Mouse (Mus musculus): Measurements from ENCODE around the gene Grap. TPM values are rescaled to one million over a fixed set of nuclear protein-coding genes. Genes with fewer than 3 reads are reported as not detected.
A peak's percentile ranks its signal among the peaks of the same experiment; 100 is the strongest.

Grap gene
- polyA plus RNA-seq, 2 experiments: 1.6 to 2.1 TPM

DNA sequence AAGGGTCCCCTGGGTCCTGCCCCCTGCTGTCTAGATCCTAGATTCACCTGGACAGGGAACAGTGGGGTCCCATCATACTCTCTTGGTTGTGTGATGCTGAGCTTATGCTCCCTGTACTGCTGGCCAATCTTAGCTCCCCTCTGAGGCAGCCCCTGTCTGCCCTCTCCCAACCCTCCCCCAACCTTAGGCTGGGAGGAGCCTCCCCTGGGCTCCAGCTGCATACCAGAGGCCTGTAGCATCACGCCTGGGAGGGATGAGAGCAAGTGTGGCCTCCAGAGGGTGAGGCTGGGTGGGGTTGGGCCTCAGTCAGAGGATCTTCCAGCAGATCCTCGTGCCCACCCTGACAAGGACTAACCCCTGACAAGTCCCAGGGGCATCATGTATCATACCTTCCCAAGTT lies 34.5 kb downstream of the Grap start:
- H3K36me3 ChIP-seq (replicated peaks; ENCODE audit: control insufficient read depth, insufficient read depth, low read depth): no peaks in the 10 kb centered on the region
- 26% methylated on average over 2 of the region's 2 CpGs for WGBS (ENCODE audit: insufficient replicate concordance)
- no peak overlapping the region for H3K27ac ChIP-seq
- ATAC-seq (ENCODE audit: insufficient read depth) (no peak), DNase-seq (ENCODE audit: low read depth in 3 of 3, low spot score in 3 of 3) (no peak)
- peak overlapping the region; percentile 31; the same call in 1 of the 2 replicates for H3K9ac ChIP-seq (replicated peaks)
- no peak for TF ChIP-seq EP300 (IDR thresholded peaks at IDR 0.05; ENCODE audit: low read depth)
- TF ChIP-seq CTCF (IDR thresholded peaks at IDR 0.05; ENCODE audit: low read depth): no peak
- H3K27me3 ChIP-seq (ENCODE audit: control insufficient read depth, insufficient read depth, low read length): peaks cover 3% of the 10 kb centered on the region; the same call in 1 of the 2 replicates
- H3K4me1 ChIP-seq (replicated peaks; ENCODE audit: control insufficient read depth in 2 of 2, insufficient read depth in 2 of 2, low read length in 1 of 2): peaks cover 21 to 33% of the 10 kb centered on the region in 2 experiments
- peak overlapping the region in 1 of 2 experiments; percentile 87; a peak in 2 of 4 replicates for H3K4me3 ChIP-seq (ENCODE audit: insufficient read depth in 1 of 2, low read depth in 2 of 2, low read length in 2 of 2)
- peak overlapping the region; percentile 90 for H3K4me2 ChIP-seq (ENCODE audit: low read depth)
- H3K9me3 ChIP-seq (ENCODE audit: control insufficient read depth, low read length): no peaks in the 10 kb centered on the region

GRCm38 (mm10) chr11:61692996-61693395 lies 39.9 kb downstream of the Grap start:
- H3K9ac ChIP-seq (replicated peaks): no peak overlapping the region
- no peak overlapping the region for H3K27ac ChIP-seq
- no peak for TF ChIP-seq EP300 (IDR thresholded peaks at IDR 0.05; ENCODE audit: low read depth)
- TF ChIP-seq CTCF (IDR thresholded peaks at IDR 0.05; ENCODE audit: low read depth): no peak
- no peak overlapping the region for H3K4me2 ChIP-seq (ENCODE audit: low read depth)
- no peak for ATAC-seq (ENCODE audit: insufficient read depth)
- DNase-seq (ENCODE audit: low read depth in 3 of 3, low spot score in 3 of 3): no peak
- peaks cover 9% of the 10 kb centered on the region; the same call in 1 of the 2 replicates for H3K36me3 ChIP-seq (replicated peaks; ENCODE audit: control insufficient read depth, insufficient read depth, low read depth)
- H3K9me3 ChIP-seq (ENCODE audit: control insufficient read depth, low read length): no peaks in the 10 kb centered on the region
- H3K4me1 ChIP-seq (replicated peaks; ENCODE audit: control insufficient read depth in 2 of 2, insufficient read depth in 2 of 2, low read length in 1 of 2): peaks cover 3% of the 10 kb centered on the region in 2 experiments; a peak in 3 of 4 replicates
- no peaks in the 10 kb centered on the region for H3K27me3 ChIP-seq (ENCODE audit: control insufficient read depth, insufficient read depth, low read length)
- no peak overlapping the region for H3K4me3 ChIP-seq (ENCODE audit: insufficient read depth in 1 of 2, low read depth in 2 of 2, low read length in 2 of 2)
- WGBS (ENCODE audit: insufficient replicate concordance): 85% methylated on average over 5 of the region's 5 CpGs

GRCm38 (mm10) chr11:61698852-61699251 lies 45.8 kb downstream of the Grap start:
- H3K36me3 ChIP-seq (replicated peaks; ENCODE audit: control insufficient read depth, insufficient read depth, low read depth): peaks cover 24% of the 10 kb centered on the region
- TF ChIP-seq CTCF (IDR thresholded peaks at IDR 0.05; ENCODE audit: low read depth): no peak
- TF ChIP-seq EP300 (IDR thresholded peaks at IDR 0.05; ENCODE audit: low read depth): no peak

GRCm38 (mm10) chr11:61699460-61699859 lies 46.4 kb downstream of the Grap start:
- Histone ChIP-seq H3K27ac (no peak overlapping the region), H3K9ac (replicated peaks) (no peak overlapping the region), H3K27me3 (ENCODE audit: control insufficient read depth, insufficient read depth, low read length) (no peaks in the 10 kb centered on the region), H3K9me3 (ENCODE audit: control insufficient read depth, low read length) (no peaks in the 10 kb centered on the region), H3K4me2 (ENCODE audit: low read depth) (no peak overlapping the region), H3K36me3 (replicated peaks; ENCODE audit: control insufficient read depth, insufficient read depth, low read depth) (peaks cover 24% of the 10 kb centered on the region), H3K4me3 (ENCODE audit: insufficient read depth in 1 of 2, low read depth in 2 of 2, low read length in 2 of 2) (no peak overlapping the region), H3K4me1 (replicated peaks; ENCODE audit: control insufficient read depth in 2 of 2, insufficient read depth in 2 of 2, low read length in 1 of 2) (no peaks in the 10 kb centered on the region)
- WGBS (ENCODE audit: insufficient replicate concordance): 82% methylated on average over 5 of the region's 5 CpGs
- DNase-seq (ENCODE audit: low read depth in 3 of 3, low spot score in 3 of 3): no peak
- TF ChIP-seq CTCF (IDR thresholded peaks at IDR 0.05; ENCODE audit: low read depth) (no peak), EP300 (IDR thresholded peaks at IDR 0.05; ENCODE audit: low read depth) (no peak)
- ATAC-seq (ENCODE audit: insufficient read depth): no peak

More at GRCm38 (mm10) chr11:61698852-61699251, 45.8 kb downstream of the Grap start:
- ATAC-seq (ENCODE audit: insufficient read depth) (no peak), DNase-seq (ENCODE audit: low read depth in 3 of 3, low spot score in 3 of 3) (no peak)
- no peak overlapping the region for H3K9ac ChIP-seq (replicated peaks)
- no peaks in the 10 kb centered on the region for H3K9me3 ChIP-seq (ENCODE audit: control insufficient read depth, low read length)
- H3K4me3 ChIP-seq (ENCODE audit: insufficient read depth in 1 of 2, low read depth in 2 of 2, low read length in 2 of 2): no peak overlapping the region
- H3K4me1 ChIP-seq (replicated peaks; ENCODE audit: control insufficient read depth in 2 of 2, insufficient read depth in 2 of 2, low read length in 1 of 2): no peaks in the 10 kb centered on the region
- no peak overlapping the region for H3K4me2 ChIP-seq (ENCODE audit: low read depth)
- H3K27ac ChIP-seq: no peak overlapping the region
- H3K27me3 ChIP-seq (ENCODE audit: control insufficient read depth, insufficient read depth, low read length): no peaks in the 10 kb centered on the region

GRCm38 (mm10) chr11:61699933-61700332 lies 46.9 kb downstream of the Grap start:
- no peak overlapping the region for H3K4me2 ChIP-seq (ENCODE audit: low read depth)
- ATAC-seq (ENCODE audit: insufficient read depth) (no peak), DNase-seq (ENCODE audit: low read depth in 3 of 3, low spot score in 3 of 3) (no peak)
- H3K27me3 ChIP-seq (ENCODE audit: control insufficient read depth, insufficient read depth, low read length): no peaks in the 10 kb centered on the region
- H3K27ac ChIP-seq: no peak overlapping the region
- 82% methylated on average over 4 of the region's 4 CpGs for WGBS (ENCODE audit: insufficient replicate concordance)
- H3K9me3 ChIP-seq (ENCODE audit: control insufficient read depth, low read length): no peaks in the 10 kb centered on the region
- no peaks in the 10 kb centered on the region for H3K4me1 ChIP-seq (replicated peaks; ENCODE audit: control insufficient read depth in 2 of 2, insufficient read depth in 2 of 2, low read length in 1 of 2)
- no peak overlapping the region for H3K4me3 ChIP-seq (ENCODE audit: insufficient read depth in 1 of 2, low read depth in 2 of 2, low read length in 2 of 2)
- no peak overlapping the region for H3K9ac ChIP-seq (replicated peaks)
- TF ChIP-seq EP300 (IDR thresholded peaks at IDR 0.05; ENCODE audit: low read depth) (no peak), CTCF (IDR thresholded peaks at IDR 0.05; ENCODE audit: low read depth) (no peak)
- peaks cover 24% of the 10 kb centered on the region for H3K36me3 ChIP-seq (replicated peaks; ENCODE audit: control insufficient read depth, insufficient read depth, low read depth)
